Mouse (Mus musculus): ENCODE results near the gene Glipr1.
"Not testable (repeated sequence)": the region's sequence is repeated elsewhere in the genome, so short reads cannot be mapped to it uniquely, and the experiment has no call there.

Glipr1 gene

DNA sequence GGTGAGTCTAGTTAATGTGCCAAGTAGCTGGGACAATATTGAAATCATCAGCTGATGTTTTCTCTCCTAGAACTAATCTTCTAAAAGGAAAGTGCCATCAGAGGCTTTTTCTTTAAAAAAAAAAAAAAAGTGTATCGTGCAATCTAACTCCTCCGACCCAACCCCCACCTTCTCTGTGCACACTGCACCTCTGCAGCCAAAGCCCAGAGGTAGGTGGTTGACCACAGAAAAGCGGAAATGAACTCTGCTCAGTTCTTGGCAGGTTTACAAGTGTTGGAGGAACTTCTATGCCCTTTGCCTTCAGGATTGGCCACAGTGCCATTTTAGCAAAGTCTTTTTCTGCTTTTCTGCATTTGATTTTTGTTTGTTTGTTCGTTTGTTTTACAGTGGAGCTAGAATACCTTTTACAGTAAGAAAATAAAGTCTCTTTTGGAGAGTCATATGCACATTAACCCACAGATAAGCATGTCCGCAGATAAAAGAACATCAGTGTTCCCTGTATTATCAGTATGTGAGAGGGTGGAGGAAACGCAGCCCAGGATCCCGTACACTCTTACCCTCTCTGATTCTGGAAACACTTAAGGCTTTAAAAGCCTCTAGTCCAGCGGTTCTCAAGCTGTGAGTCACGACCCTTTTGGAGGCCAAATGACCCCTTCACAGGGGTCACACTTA lies at the start of gene Glipr1:
Gene Glipr1 (minus strand): TSS at position 88 of the 672 bp plus-strand sequence.
- DNase-seq (ENCODE audit: low read depth), result peak; percentile 78

- not testable (repeated sequence) for DNase-seq (ENCODE audit: low read depth)
Measured at GRCm38 (mm10) chr10:112051956-112052355, 49.5 kb upstream of the Glipr1 start.

DNA sequence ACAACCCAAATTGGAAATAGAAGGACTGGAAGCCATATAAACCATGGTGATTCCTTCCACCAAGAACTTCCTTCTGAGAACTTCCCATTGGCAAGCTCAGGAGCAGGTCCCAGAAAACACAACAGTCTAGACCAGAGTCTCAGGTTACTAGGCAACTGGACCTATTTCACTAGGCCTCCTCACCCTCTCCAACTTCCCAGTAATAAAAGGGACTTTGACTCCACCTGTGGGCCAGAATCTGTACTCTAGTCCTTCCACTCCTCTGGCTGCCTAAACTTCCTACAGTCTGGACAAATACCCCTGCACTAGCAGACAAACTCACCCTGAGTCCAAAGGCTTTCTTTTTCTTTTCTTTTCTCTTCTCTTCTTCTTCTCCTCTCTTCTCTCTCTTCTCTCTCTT lies 48.8 kb upstream of the Glipr1 start:
- peak; percentile 21 for DNase-seq (ENCODE audit: low read depth)

- DNase-seq (ENCODE audit: low read depth), result not testable (repeated sequence)
Measured at GRCm38 (mm10) chr10:112044283-112044682, 41.9 kb upstream of the Glipr1 start.

GRCm38 (mm10) chr10:112043523-112043922 lies 41.1 kb upstream of the Glipr1 start:
- DNase-seq (ENCODE audit: low read depth), result not testable (repeated sequence)

DNA sequence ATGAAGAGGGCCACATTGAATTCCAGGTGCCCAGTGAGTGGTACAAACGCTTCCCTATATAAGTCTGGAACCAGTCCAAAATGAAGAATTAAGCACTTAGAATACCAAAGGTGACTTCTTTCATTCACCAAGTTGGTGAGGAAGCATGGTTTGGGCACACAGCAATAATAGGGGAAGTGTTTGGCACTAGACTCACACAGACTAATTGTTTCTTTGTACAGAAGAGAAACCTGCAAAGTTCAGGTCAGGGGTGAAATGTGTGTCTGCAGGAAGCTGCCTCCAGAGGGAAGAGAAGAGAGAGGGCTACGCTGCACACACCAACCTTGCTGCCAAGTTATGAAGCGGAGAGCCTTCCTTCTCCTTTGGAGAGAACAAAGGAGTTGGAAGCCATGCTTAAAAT lies 26.3 kb upstream of the Glipr1 start:
- not testable (repeated sequence) for DNase-seq (ENCODE audit: low read depth)

DNA sequence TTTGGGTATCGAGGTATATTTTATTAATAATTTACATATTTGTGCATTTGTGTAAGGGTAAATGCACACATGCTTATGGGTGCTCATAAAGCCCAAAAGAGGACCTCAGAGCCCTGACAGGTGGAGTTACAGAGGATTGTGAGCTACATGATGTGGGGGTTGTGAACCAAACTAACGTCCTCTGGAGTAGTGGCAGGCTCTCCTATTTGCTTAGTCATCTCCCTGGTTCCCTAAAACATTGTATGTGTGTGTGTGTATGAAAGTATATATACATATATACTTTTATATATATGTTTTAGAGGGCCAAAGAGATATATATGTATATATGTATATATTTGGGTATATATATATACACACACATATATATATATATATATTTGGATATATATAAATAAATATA lies 21.2 kb upstream of the Glipr1 start:
- DNase-seq (ENCODE audit: low read depth), result no peak

- DNase-seq (ENCODE audit: low read depth), result not testable (repeated sequence)
Measured at GRCm38 (mm10) chr10:112009511-112009910, 7.1 kb upstream of the Glipr1 start.

GRCm38 (mm10) chr10:112001756-112002520 lies 493 bp downstream of the Glipr1 start:
- no peak for DNase-seq (ENCODE audit: low read depth)

DNA sequence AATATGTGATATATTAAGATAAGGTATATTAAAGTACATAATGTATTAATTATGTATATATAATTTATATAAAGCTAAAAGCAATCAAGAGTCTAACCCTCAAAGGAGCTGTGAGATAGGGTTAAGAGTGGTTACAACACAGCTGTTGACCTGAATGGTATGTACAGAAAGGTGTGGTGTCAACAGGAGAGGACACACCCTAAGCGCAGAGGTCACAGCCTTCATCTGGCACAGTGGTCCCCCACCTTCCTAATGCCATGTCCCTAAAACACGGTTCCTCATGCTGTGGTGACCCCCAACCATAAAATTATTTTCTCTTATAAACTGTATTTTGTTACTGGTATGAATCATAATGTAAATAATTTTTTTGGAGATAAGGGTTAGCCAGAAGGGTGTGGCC lies 1.1 kb downstream of the Glipr1 start:
- DNase-seq (ENCODE audit: low read depth), result no peak

- peak; percentile 44 for DNase-seq (ENCODE audit: low read depth)
Measured at GRCm38 (mm10) chr10:112000568-112000967, 1.9 kb downstream of the Glipr1 start.

- no peak for DNase-seq (ENCODE audit: low read depth)
Measured at GRCm38 (mm10) chr10:111999765-112000164, 2.7 kb downstream of the Glipr1 start.

- no peak for DNase-seq (ENCODE audit: low read depth)
Measured at GRCm38 (mm10) chr10:111997671-111998070, 4.8 kb downstream of the Glipr1 start.

GRCm38 (mm10) chr10:111996911-111997347 lies 5.5 kb downstream of the Glipr1 start:
- peak; percentile 88 for DNase-seq (ENCODE audit: low read depth)

DNA sequence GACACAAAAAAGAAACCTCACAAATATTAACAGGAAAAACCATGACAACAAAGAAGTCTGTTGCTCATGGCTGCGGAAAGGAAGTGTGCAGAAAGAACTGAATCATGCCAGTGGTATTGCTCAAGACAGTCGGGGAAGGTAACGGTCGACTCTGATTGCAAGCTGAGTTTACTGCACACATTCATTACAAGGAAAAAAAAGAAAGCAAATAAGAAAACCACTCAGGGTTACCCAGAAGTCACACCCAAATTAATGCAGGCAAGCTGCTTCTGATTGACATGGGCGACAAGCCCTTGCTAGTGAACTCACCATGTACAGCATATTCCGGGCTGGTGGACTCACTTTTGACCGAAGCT lies 5.9 kb downstream of the Glipr1 start:
- peak; percentile 67 for DNase-seq (ENCODE audit: low read depth)

DNA sequence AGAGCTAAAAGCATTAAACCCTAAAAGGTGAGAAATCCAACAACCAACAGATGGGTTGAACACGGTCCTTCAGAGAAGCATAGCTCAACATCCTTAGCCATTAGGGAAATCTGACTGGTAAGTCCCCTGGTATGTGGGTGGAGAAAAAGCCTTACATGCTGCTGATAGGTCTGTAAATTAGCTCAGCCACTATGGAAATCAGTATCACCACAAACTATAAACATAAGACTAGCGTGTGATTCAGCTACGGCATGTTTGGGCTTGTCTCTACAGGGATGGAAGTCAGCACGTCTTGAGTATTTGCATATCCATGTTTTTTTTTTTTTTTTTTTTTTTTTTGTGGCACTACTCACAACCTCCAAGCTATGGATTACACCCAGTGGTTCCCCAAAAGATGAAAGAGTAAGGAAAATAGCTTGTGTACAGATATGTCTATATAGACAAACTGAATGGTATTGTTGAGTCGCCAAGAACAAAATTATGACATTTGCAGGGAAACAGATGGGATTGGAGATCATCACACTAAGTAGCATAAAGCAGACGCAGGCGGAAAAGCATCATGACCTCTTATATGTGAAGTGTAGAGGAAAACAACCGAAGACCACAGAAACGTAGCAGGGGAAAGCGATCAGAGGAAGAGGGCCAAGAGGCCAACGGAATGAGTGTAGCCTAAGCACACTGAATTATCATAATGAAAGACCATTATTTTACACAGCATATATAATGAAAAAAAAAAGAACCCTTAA lies 6.5 kb downstream of the Glipr1 start:
- peak; percentile 67 for DNase-seq (ENCODE audit: low read depth)

DNA sequence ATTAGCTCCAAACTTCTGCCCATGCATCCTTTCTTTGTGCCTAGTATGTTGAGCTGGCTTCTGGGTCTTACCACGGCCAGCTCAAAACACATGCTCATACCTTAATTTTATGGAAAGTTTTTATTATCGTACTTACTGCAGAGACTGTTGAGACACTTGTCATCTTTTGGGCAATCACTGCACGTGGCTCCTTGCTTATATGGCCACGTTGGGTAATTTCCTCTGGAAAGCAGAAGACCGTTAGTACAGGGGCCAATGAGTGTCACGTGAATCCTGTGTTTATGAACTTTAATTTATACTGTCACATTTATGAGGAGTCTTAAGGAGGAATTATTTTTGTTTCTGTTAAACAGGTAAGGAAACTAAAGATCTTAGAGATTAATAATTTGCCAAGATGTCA lies 16.0 kb downstream of the Glipr1 start:
- no peak for DNase-seq (ENCODE audit: low read depth)

- DNase-seq (ENCODE audit: low read depth), result no peak
Measured at GRCm38 (mm10) chr10:111983070-111983469, 19.4 kb downstream of the Glipr1 start.

DNA sequence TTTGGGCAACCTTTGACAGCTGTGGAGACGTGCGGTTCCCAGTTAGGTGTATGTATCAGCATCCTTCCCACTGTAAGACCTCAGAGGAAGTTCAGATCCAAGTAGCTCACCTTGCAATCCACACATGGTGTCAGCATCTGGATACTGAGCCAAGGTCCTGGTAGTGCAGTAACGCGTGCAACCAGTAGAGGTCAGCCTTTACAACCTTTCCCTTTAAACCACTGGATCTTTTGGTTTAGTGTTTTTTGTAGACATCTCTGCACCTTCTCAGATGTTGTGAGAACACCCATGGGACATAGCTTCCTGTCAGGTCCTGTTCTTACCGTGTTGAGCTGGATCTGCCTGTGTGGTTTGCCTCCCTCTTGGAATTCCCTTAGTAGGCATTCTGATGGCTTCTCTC lies 24.8 kb downstream of the Glipr1 start:
- peak; percentile 89 for DNase-seq (ENCODE audit: low read depth)

GRCm38 (mm10) chr10:111972542-111973361 lies 29.7 kb downstream of the Glipr1 start, which contains the start of gene Krr1:
Krr1 (plus strand) TSS chr10:111972664.
- peak; percentile 97 for DNase-seq (ENCODE audit: low read depth)

DNA sequence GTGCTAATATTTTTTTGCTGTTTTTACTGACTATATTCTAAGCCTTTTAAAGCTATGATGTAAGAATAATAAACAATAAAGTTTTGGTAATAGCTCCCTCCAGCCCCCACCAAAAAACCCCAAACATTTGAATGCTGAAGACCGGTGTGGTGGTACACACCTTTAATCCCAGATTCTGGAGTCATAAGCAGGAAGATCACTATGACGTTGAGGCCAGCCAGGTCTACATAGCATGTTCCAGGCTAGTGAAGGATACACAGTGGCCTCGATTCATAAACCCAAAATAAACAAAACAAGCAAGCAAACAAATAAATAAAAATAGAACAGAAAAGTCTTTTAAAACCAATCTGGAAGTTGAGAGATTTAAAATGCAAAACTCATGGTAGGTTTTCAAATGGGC lies 30.5 kb downstream of the Glipr1 start:
- no peak for DNase-seq (ENCODE audit: low read depth)

GRCm38 (mm10) chr10:111966394-111966793 lies 36.0 kb downstream of the Glipr1 start:
- DNase-seq (ENCODE audit: low read depth), result no peak

Measured in naive thymus-derived CD4-positive, alpha-beta T cell, adult 2 months (primary cell).